Mouse (Mus musculus): ENCODE measurements at regions not wholly inside any gene's neighbourhood (a gene's known extent, or its start where the extent isn't known, plus 50 kb on each side); places are given as distances from the start of the nearest gene placed in this dataset.

GRCm38 (mm10) chr4:30011386-30012135, 1198.6 kb downstream of the Epha7 start:
- H3K27ac ChIP-seq (ENCODE audit: low read depth, low read length) = no peak overlapping the region
- peak; percentile 38 for DNase-seq (ENCODE audit: low spot score)

GRCm38 (mm10) chr4:30039424-30040172, 1226.7 kb downstream of the Epha7 start:
- no peak overlapping the region for H3K4me3 ChIP-seq (ENCODE audit: low read depth, low read length)
- H3K9me3 ChIP-seq (replicated peaks; ENCODE audit: control insufficient read depth, low read length) = no peaks in the 10 kb centered on the region
- no peak for ATAC-seq
- H3K27ac ChIP-seq (ENCODE audit: low read depth, low read length) = no peak overlapping the region
- no peak overlapping the region for H3K4me2 ChIP-seq (ENCODE audit: low read length)
- H3K36me3 ChIP-seq (ENCODE audit: control insufficient read depth, insufficient read depth, low read length) = no peaks in the 10 kb centered on the region
- 77% methylated on average over 5 of the region's 5 CpGs for WGBS
- DNase-seq (ENCODE audit: low spot score) = peak; percentile 19
- no peaks in the 10 kb centered on the region for H3K27me3 ChIP-seq (replicated peaks; ENCODE audit: control insufficient read depth, insufficient read depth, low read length)
- no peak overlapping the region for H3K9ac ChIP-seq (ENCODE audit: low read length)
- H3K4me1 ChIP-seq (ENCODE audit: control insufficient read depth, insufficient read depth, low read length) = no peaks in the 10 kb centered on the region

More at GRCm38 (mm10) chr4:30011386-30012135, 1198.6 kb downstream of the Epha7 start:
- Histone ChIP-seq H3K27me3 (replicated peaks; ENCODE audit: control insufficient read depth, insufficient read depth, low read length) (no peaks in the 10 kb centered on the region), H3K36me3 (ENCODE audit: control insufficient read depth, insufficient read depth, low read length) (no peaks in the 10 kb centered on the region), H3K9ac (ENCODE audit: low read length) (no peak overlapping the region), H3K9me3 (replicated peaks; ENCODE audit: control insufficient read depth, low read length) (no peaks in the 10 kb centered on the region), H3K4me1 (ENCODE audit: control insufficient read depth, insufficient read depth, low read length) (no peaks in the 10 kb centered on the region), H3K4me3 (ENCODE audit: low read depth, low read length) (no peak overlapping the region), H3K4me2 (ENCODE audit: low read length) (no peak overlapping the region)
- no peak; the same call in 1 of the 2 replicates for ATAC-seq
- WGBS = 75% methylated on average over 5 of the region's 5 CpGs

- H3K36me3 ChIP-seq (ENCODE audit: control insufficient read depth, insufficient read depth, low read length) = no peaks in the 10 kb centered on the region
- H3K4me1 ChIP-seq (ENCODE audit: control insufficient read depth, insufficient read depth, low read length) = no peaks in the 10 kb centered on the region
- no peaks in the 10 kb centered on the region for H3K9me3 ChIP-seq (replicated peaks; ENCODE audit: control insufficient read depth, low read length)
- no peak overlapping the region for H3K4me3 ChIP-seq (ENCODE audit: low read depth, low read length)
- H3K4me2 ChIP-seq (ENCODE audit: low read length) = no peak overlapping the region
- H3K27ac ChIP-seq (ENCODE audit: low read depth, low read length) = no peak overlapping the region
- H3K9ac ChIP-seq (ENCODE audit: low read length) = no peak overlapping the region
- DNase-seq (ENCODE audit: low spot score) = no peak
- no peak for ATAC-seq
- H3K27me3 ChIP-seq (replicated peaks; ENCODE audit: control insufficient read depth, insufficient read depth, low read length) = no peaks in the 10 kb centered on the region
- WGBS = 83% methylated on average over 3 of the region's 3 CpGs
Measured at GRCm38 (mm10) chr4:30064987-30065386, 1252.1 kb downstream of the Epha7 start.

GRCm38 (mm10) chr4:30099166-30099565, 1286.2 kb downstream of the Epha7 start:
- Histone ChIP-seq H3K4me3 (ENCODE audit: low read depth, low read length) (no peak overlapping the region), H3K4me2 (ENCODE audit: low read length) (no peak overlapping the region), H3K27ac (ENCODE audit: low read depth, low read length) (no peak overlapping the region), H3K36me3 (ENCODE audit: control insufficient read depth, insufficient read depth, low read length) (no peaks in the 10 kb centered on the region), H3K4me1 (ENCODE audit: control insufficient read depth, insufficient read depth, low read length) (no peaks in the 10 kb centered on the region), H3K9ac (ENCODE audit: low read length) (no peak overlapping the region), H3K27me3 (replicated peaks; ENCODE audit: control insufficient read depth, insufficient read depth, low read length) (no peaks in the 10 kb centered on the region), H3K9me3 (replicated peaks; ENCODE audit: control insufficient read depth, low read length) (no peaks in the 10 kb centered on the region)
- DNase-seq (ENCODE audit: low spot score) = no peak
- WGBS = 92% methylated on average over 2 of the region's 2 CpGs
- no peak for ATAC-seq

GRCm38 (mm10) chr4:30133011-30133410, 1320.1 kb downstream of the Epha7 start:
- Histone ChIP-seq H3K4me3 (ENCODE audit: low read depth, low read length) (no peak overlapping the region), H3K9me3 (replicated peaks; ENCODE audit: control insufficient read depth, low read length) (peaks cover 2% of the 10 kb centered on the region; the same call in 1 of the 2 replicates), H3K4me2 (ENCODE audit: low read length) (no peak overlapping the region), H3K27me3 (replicated peaks; ENCODE audit: control insufficient read depth, insufficient read depth, low read length) (no peaks in the 10 kb centered on the region), H3K36me3 (ENCODE audit: control insufficient read depth, insufficient read depth, low read length) (no peaks in the 10 kb centered on the region), H3K27ac (ENCODE audit: low read depth, low read length) (no peak overlapping the region), H3K4me1 (ENCODE audit: control insufficient read depth, insufficient read depth, low read length) (no peaks in the 10 kb centered on the region), H3K9ac (ENCODE audit: low read length) (no peak overlapping the region)
- DNase-seq (ENCODE audit: low spot score) (peak; percentile 52), ATAC-seq (no peak)
